Mouse (Mus musculus) monocyte, adult 2 months (primary cell): ENCODE results near the gene Ercc6l2.

Source experiments
- DNase-seq, 2 experiments: peaks; one replicate each; pipeline ENCODE4 v3.0.0; 2022; ENCODE audit warnings: low spot score in 2 of 2, low read depth in 1 of 2

The Ercc6l2 gene

DNA sequence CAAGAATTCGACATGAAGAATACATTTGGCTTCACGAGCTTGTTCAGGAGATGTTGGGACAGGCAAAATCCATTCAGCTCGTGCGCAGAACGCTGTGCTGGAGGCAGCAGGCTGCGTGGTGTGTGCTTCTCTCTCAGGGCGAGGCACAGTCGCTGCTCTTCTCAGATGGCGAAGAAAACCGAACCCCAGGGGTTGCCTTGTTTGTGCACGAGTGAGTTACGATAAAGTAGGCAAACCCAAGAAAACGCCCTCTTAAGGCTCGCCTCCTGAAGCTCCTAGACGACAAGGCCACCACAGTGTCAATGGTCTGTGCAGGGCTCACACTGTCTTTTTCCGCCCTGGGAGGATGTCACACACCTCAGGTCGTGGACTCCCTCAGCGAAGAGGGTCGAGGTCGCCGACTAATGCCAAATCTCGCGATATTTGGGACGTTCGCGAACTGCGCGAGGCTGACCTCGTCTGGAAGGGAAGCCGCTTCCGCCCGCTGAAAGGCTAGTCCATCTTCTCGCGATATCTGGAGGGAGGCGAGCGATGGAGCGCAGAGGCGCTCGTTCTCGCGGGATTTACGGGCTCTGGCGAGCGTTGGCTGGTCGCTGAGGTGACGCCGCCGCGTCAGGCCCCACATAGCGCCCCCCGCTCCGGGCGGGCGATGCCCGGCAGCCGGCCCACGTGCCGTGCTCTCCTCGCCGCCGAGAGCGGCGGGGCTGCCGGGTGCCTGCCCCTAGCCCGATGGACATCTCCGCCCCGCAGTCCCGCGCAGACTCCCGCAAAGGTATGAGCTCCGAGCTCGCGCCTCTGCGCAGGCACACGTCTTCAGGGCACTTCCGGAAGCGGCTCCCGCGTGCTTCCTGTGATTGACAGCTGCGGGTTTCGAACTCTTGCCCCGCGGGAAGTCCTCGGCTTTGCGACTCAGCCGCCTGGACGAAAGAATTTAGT, at the start of gene Ercc6l2:
Ercc6l2 (plus strand) TSS at position 495 of the 936 bp plus-strand sequence.
- peak; percentile 93 to 99 for DNase-seq

GRCm38 (mm10) chr13:63766065-63766464, 49.0 kb upstream of the Ercc6l2 start:
- no peak for DNase-seq

DNA sequence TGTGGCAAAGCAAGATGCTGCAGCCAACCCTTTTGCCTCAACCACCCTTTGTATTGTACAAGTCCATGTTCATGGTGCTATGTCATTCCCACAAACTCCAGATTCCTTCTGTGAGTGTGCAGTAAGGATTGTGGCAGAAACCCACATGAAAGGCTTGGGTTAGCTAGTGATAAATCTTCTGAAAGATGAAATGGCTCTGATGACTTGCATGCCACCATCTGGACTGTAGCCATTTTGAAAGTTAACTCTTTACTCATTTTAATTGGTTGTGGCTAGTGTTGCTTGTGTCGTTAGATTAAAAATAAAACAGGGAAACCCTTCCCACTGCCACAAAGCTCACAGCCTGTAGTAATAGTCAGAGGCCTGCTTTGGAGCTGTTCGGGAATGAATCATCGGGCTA, 44.0 kb upstream of the Ercc6l2 start:
- DNase-seq, result no peak

- DNase-seq, result no peak
Measured at GRCm38 (mm10) chr13:63778925-63779324, 36.1 kb upstream of the Ercc6l2 start.

DNA sequence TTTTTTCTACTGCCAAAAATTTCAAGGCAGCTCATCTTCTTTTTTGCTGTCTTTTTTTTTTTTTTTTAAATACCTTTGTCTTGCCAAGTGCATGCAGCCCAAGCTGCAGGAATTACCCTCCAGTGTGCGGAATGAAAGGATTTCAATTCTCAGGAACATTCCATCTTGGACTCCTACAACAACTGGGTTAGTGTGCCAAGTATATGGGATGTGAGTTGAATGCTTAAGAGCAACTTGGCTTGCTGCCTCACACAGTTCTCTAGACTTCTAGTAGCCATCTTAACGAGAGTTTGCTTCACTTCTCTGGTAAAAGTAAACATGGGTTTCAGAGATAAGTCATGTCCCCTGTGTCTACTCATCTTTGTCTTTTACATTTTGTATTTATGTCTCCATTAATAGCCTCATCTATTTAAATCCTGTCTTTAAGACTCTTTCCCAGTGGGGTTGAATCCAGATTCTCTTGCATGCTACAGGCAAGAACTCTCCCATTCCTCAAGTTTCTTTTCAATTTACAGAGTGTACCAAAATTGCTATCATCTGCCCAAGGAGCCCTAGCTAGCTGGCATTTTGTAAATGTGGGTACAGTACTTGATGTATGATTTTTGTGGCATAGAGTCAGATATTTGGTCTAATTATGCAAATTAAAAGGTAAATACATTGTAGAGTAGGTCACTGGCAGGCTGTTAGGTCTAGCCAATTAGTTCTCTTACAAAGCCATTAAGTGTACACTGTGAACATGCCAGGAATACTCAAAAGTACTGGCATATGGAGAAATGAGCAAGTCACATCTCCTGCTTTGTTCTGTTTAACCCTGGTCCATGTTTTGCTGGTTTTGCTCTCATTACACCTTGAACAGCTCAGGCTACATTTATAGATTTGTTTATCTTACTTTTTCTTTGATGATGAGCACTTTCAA, 35.4 kb upstream of the Ercc6l2 start:
- no peak for DNase-seq

DNA sequence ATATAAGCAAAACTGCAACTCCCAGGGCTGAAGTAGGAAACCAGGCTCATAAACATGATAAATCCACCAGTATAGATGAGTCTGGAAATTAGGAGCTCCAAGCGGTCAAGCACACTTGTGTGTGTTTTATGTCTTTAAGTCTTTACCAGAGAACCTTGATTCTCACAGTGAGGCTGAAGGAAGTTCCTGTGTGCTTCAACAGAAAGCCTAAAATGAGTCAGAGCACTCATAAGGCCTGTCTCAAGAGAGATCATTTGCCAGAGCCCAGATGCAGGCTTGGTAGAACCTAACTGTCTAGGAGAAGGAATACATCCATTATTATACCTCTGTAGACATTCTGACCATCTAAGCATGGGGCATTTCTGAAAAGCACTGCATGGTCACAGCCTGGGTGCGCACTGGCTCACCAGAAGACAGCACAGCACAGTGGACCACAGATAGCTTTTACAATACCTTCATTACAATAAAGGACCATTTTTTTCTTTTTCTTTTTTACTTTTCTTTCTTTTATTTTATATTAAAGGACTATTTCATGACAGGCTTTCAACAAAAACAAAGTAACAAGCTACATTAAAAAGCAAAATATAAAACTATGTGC, 22.7 kb upstream of the Ercc6l2 start:
- no peak for DNase-seq

GRCm38 (mm10) chr13:63793345-63794308, 21.4 kb upstream of the Ercc6l2 start:
- no peak for DNase-seq

GRCm38 (mm10) chr13:63798677-63799076, 16.4 kb upstream of the Ercc6l2 start:
- DNase-seq, result no peak

- no peak for DNase-seq
Measured at GRCm38 (mm10) chr13:63799940-63800339, 15.1 kb upstream of the Ercc6l2 start.

DNA sequence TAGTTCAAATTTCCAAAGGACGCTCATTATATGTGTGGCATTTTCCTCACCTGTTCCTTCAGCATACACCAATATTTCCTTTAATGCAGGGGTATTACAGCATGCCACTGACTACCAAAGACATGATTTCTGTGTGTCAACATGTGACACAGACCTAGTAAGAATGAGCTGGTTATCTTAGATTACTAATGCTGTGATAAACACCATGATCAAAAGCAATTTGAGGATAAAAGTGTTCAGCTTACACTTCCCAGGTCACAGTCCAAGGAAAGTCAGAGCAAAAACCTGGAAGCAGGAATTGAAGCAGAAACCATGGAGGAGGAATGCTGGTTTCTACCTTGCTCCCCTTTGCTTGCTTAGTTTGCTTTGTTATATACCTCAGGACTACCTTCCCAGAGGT, 13.8 kb upstream of the Ercc6l2 start:
- no peak for DNase-seq

DNA sequence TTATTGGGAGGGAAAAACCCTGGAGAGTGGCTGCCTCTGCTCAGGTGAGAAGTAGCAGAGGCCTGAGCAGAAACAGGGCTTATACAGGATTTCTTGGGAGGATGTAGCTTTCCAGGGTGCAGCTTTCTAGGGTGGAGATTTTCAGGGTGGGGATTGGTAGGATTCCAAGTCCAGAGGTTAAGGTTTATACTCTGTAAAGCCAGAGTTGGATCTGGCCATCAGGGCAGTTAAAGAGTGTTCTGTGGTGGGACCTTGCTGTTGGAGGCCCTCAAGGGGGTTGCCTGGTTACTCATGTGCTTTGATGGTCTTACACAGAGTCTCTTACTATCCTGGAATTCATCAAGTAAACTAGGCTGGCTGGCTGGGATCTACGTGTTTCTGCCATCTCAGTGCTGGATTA, 7.8 kb upstream of the Ercc6l2 start:
- DNase-seq, result no peak

- no peak for DNase-seq
Measured at GRCm38 (mm10) chr13:63807979-63808378, 7.1 kb upstream of the Ercc6l2 start.

GRCm38 (mm10) chr13:63811477-63811876, 3.6 kb upstream of the Ercc6l2 start:
- DNase-seq, result no peak

- no peak for DNase-seq
Measured at GRCm38 (mm10) chr13:63815931-63816330, 891 bp downstream of the Ercc6l2 start.

GRCm38 (mm10) chr13:63845758-63846157, 30.7 kb downstream of the Ercc6l2 start:
- DNase-seq, result no peak

- no peak for DNase-seq
Measured at GRCm38 (mm10) chr13:63850308-63851011, 35.4 kb downstream of the Ercc6l2 start.

DNA sequence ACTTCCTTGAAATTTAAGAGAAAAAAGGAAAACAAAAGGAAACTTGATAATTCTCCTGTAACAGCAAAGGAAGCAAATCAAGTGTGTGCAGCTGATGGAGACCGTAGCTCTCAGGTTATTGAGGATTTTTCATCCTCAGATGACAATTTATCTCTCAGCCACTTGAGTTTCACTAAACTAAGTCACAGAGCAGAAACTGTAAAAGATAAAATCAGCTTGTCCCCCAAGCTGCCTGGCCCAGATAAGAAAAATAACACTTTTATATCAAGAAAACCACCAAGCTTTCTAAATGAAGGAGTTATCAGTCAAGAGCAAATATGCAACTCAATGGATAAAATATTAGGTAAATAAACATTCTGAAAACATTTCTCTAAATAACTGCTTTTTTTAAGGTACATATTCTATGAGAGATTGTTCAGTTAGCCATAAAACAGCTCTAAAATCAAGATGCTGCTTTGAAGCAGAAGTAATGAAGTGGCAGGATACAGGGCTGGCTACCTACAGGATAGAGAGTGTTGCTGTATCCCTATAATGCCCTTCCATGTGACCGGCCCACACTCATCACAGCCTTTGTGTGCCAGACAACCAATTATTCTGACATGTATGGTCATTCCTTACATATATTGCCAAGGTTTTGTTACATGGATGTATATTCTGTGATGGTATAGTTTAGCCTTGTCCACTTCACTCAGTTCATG, 57.7 kb downstream of the Ercc6l2 start:
- DNase-seq, result no peak

- peak in 1 of 2 experiments; percentile 4 for DNase-seq
Measured at GRCm38 (mm10) chr13:63877138-63877537, 62.1 kb downstream of the Ercc6l2 start.
